In the genomic region with DNA sequence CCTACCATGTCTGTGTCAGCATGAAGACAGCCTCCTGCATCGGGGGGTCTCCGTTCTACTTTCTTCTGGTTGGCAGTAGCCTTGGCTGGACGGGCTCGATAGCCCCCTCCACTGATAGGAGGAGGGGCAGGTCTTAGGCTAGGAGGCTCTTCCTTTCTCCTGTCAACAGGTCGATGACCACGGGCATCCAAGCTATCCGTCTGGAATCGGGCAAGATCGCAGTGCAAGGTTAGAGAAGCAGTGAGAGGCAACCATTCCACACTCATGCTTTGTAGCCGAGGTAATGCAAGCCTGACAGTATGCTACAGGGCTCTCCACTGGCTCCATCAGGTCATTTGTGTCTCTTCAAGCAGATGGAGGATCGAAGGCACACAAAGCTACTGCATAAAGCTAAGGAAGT, we compare ENCODE assay signal across 32 mouse cellular contexts. TPM values are rescaled to one million over a fixed set of nuclear protein-coding genes. Genes with fewer than 3 reads are reported as not detected.
"Had no signal": no experiment of that assay in that cellular context is flagged by ENCODE, and none has a peak within 500 bp of the region (broad histone marks: within the 10 kb centered on the region; RNA-seq: fewer than 3 reads in every experiment).

No protein-coding gene starts in this region.

- ATAC-seq: forebrain, postnatal 0 days; hindbrain, embryonic 16.5 days; inflammation-experienced regulatory T-cells, adult 6 months; intestine, embryonic 15.5 days; intestine, postnatal 0 days had no signal

- H3K36me3 ChIP-seq: heart, embryonic 13.5 days; heart, embryonic 15.5 days; hindbrain, embryonic 10.5 days; hindbrain, embryonic 12.5 days; intestine, embryonic 15.5 days; limb, embryonic 13.5 days; limb, embryonic 15.5 days had no signal

- DNase-seq: forebrain, postnatal 0 days; gastrocnemius, postnatal 14 days; heart, adult 2 months; heart, postnatal 14 days; heart, postnatal 4 days; kidney, adult 18-20 months; kidney, adult 8-10 months; kidney, postnatal 10 days; kidney, postnatal 25 days; kidney, postnatal 4 days; left cerebral cortex, postnatal 4 days had no signal

- H3K27ac ChIP-seq: heart, adult 2 months; heart, embryonic 13.5 days; heart, embryonic 15.5 days; hindbrain, embryonic 10.5 days; hindbrain, embryonic 12.5 days; hindbrain, embryonic 14.5 days; intestine, embryonic 15.5 days; layer of hippocampus, adult 2 months; limb, embryonic 13.5 days; limb, embryonic 15.5 days had no signal

- H3K4me1 ChIP-seq: heart, embryonic 13.5 days; heart, embryonic 15.5 days; hindbrain, embryonic 10.5 days; hindbrain, embryonic 12.5 days; intestine, embryonic 15.5 days; limb, embryonic 13.5 days; limb, embryonic 15.5 days had no signal

- H3K9me3 ChIP-seq: heart, embryonic 13.5 days; heart, embryonic 15.5 days; hindbrain, embryonic 10.5 days; hindbrain, embryonic 12.5 days; intestine, embryonic 15.5 days; limb, embryonic 13.5 days; limb, embryonic 15.5 days had no signal

- H3K27me3 ChIP-seq: heart, embryonic 13.5 days; hindbrain, embryonic 12.5 days; intestine, embryonic 15.5 days; limb, embryonic 13.5 days; limb, embryonic 15.5 days had no signal

- H3K4me3 ChIP-seq: heart, adult 2 months; heart, embryonic 13.5 days; heart, embryonic 15.5 days; hindbrain, embryonic 10.5 days; hindbrain, embryonic 12.5 days; intestine, embryonic 15.5 days; layer of hippocampus, adult 2 months; limb, embryonic 13.5 days; limb, embryonic 15.5 days had no signal

- H3K9ac ChIP-seq: forebrain, postnatal 0 days; heart, embryonic 13.5 days; heart, embryonic 15.5 days; hindbrain, embryonic 12.5 days; hindbrain, embryonic 14.5 days; intestine, embryonic 15.5 days; limb, embryonic 13.5 days; limb, embryonic 15.5 days had no signal

- H3K4me2 ChIP-seq: heart, embryonic 11.5 days; heart, embryonic 13.5 days; heart, embryonic 15.5 days; hindbrain, embryonic 12.5 days; hindbrain, embryonic 14.5 days; intestine, embryonic 15.5 days; limb, embryonic 13.5 days; limb, embryonic 15.5 days had no signal

RNA-seq across cellular contexts. Expression of gene Fgb, which starts 3.0 kb away (rescaled TPM):
- total RNA-seq: forebrain, postnatal 0 days; gastrocnemius, postnatal 14 days; granulocyte monocyte progenitor cell, adult 5-6 weeks; heart, adult 2 months; heart, postnatal 14 days; layer of hippocampus, adult 2 months; layer of hippocampus, postnatal 10 days; layer of hippocampus, postnatal 25 days; left cerebral cortex, adult 8-10 months; left cerebral cortex, postnatal 10 days; left cerebral cortex, postnatal 25 days; left cerebral cortex, postnatal 4 days had no signal
- polyA plus RNA-seq: forebrain, postnatal 0 days; heart, adult 2 months; hindbrain, embryonic 10.5 days; hindbrain, embryonic 12.5 days; hindbrain, embryonic 14.5 days; hindbrain, embryonic 16.5 days; inflammation-experienced regulatory T-cells, adult 6 months; limb, embryonic 13.5 days had no signal

RNA-seq across cellular contexts. Expression of gene Fga, which starts 20.8 kb away (rescaled TPM):
- total RNA-seq: forebrain, postnatal 0 days; gastrocnemius, postnatal 14 days; granulocyte monocyte progenitor cell, adult 5-6 weeks; heart, adult 2 months; heart, postnatal 14 days; layer of hippocampus, adult 2 months; left cerebral cortex, adult 8-10 months; left cerebral cortex, postnatal 10 days; left cerebral cortex, postnatal 25 days; left cerebral cortex, postnatal 4 days had no signal
- polyA plus RNA-seq: heart, adult 2 months; hindbrain, embryonic 10.5 days; hindbrain, embryonic 12.5 days; hindbrain, embryonic 14.5 days; hindbrain, embryonic 16.5 days; inflammation-experienced regulatory T-cells, adult 6 months; limb, embryonic 11.5 days had no signal

RNA-seq across cellular contexts. Expression of gene Fgg, which starts 39.1 kb away (rescaled TPM):
- total RNA-seq: gastrocnemius, postnatal 14 days; granulocyte monocyte progenitor cell, adult 5-6 weeks; heart, adult 2 months; heart, postnatal 14 days; layer of hippocampus, postnatal 10 days; layer of hippocampus, postnatal 25 days; left cerebral cortex, adult 8-10 months; left cerebral cortex, postnatal 10 days; left cerebral cortex, postnatal 25 days; left cerebral cortex, postnatal 4 days had no signal
- polyA plus RNA-seq: forebrain, postnatal 0 days; hindbrain, embryonic 10.5 days; hindbrain, embryonic 12.5 days; hindbrain, embryonic 14.5 days; hindbrain, embryonic 16.5 days; inflammation-experienced regulatory T-cells, adult 6 months; kidney, embryonic 14.5 days had no signal
